Mouse (Mus musculus) macrophage (primary cell): ENCODE measurements around the gene Tbc1d2. TPM values are rescaled to one million over a fixed set of nuclear protein-coding genes. Genes with fewer than 3 reads are reported as not detected.
"Not testable (repeated sequence)": the region's sequence is repeated elsewhere in the genome, so short reads cannot be mapped to it uniquely, and the experiment has no call there.

Experiments
- H3K27ac ChIP-seq: fragments of 350-480 bp; formaldehyde crosslinking; 2 replicates; pipeline ENCODE4 v1.9.0; 2021
- H3K36me3 ChIP-seq: fragments of 350-480 bp; formaldehyde crosslinking; 2 replicates; pipeline ENCODE4 v1.9.0; 2021; ENCODE audit errors: inconsistent target
- H3K4me3 ChIP-seq: fragments of 350-480 bp; formaldehyde crosslinking; 2 replicates; pipeline ENCODE4 v1.9.0; 2021; ENCODE audit errors: inconsistent target
- H3K79me2 ChIP-seq: fragments of 350-480 bp; formaldehyde crosslinking; 2 replicates; pipeline ENCODE4 v1.9.0; 2021; ENCODE audit errors: inconsistent target
- WGBS: methylation state at CpG from one replicate; pipeline ENCODE4 v1.1.7; 2026; ENCODE audit warnings: inconsistent platforms; ENCODE audit not compliant: missing documents; 5-methylcytosine and 5-hydroxymethylcytosine counted together
- polyA plus RNA-seq: library from polyadenylated mRNA; stranded (reverse); fragments of 250-400 nt; gene quantifications from 3 replicates; pipeline ENCODE4 v1.2.4, GENCODE M21; 2018; ENCODE audit warnings: inconsistent platforms

The Tbc1d2 gene
- polyA plus RNA-seq, 1 experiment from 2014 or later = 8.8 TPM

- no peaks in the 10 kb centered on the region for H3K36me3 ChIP-seq
- peaks cover 46% of the 10 kb centered on the region for H3K79me2 ChIP-seq
- H3K27ac ChIP-seq = peak within 1 kb of the TSS; percentile 19; the same call in 1 of the 2 replicates
- H3K4me3 ChIP-seq = peak within 1 kb of the TSS; percentile 56
- WGBS = 0% methylated on average over 33 of the region's 66 CpGs
Observed at GRCm38 (mm10) chr4:46601844-46602423, 48.1 kb downstream of the Tbc1d2 start, which contains the start of gene Coro2a. TSS of gene Coro2a (minus strand) at chr4:46602202.

GRCm38 (mm10) chr4:46601258-46601843, 48.7 kb downstream of the Tbc1d2 start:
- Histone ChIP-seq H3K27ac (peak overlapping the region; percentile 19; the same call in 1 of the 2 replicates), H3K4me3 (peak overlapping the region; percentile 56)
- WGBS = under 1% methylated on average over 19 of the region's 52 CpGs

GRCm38 (mm10) chr4:46600473-46601257, 49.3 kb downstream of the Tbc1d2 start:
- Histone ChIP-seq H3K27ac (peak overlapping the region; percentile 19), H3K79me2 (peaks cover 59% of the 10 kb centered on the region), H3K36me3 (no peaks in the 10 kb centered on the region), H3K4me3 (peak overlapping the region; percentile 56)
- 17% methylated on average over 20 of the region's 20 CpGs for WGBS

More at GRCm38 (mm10) chr4:46601258-46601843, 48.7 kb downstream of the Tbc1d2 start:
- Histone ChIP-seq H3K36me3 (no peaks in the 10 kb centered on the region), H3K79me2 (peaks cover 52% of the 10 kb centered on the region)

GRCm38 (mm10) chr4:46599609-46600008, 50.4 kb downstream of the Tbc1d2 start:
- 51% methylated on average over 11 of the region's 12 CpGs for WGBS
- H3K79me2 ChIP-seq = peaks cover 69% of the 10 kb centered on the region
- not testable (repeated sequence) for H3K36me3 ChIP-seq, H3K4me3 ChIP-seq, H3K27ac ChIP-seq

GRCm38 (mm10) chr4:46598981-46599380, 51.0 kb downstream of the Tbc1d2 start:
- no peak overlapping the region for H3K4me3 ChIP-seq
- 65% methylated on average over 4 of the region's 6 CpGs for WGBS

GRCm38 (mm10) chr4:46598111-46598510, 51.9 kb downstream of the Tbc1d2 start:
- H3K4me3 ChIP-seq = no peak overlapping the region
- no peaks in the 10 kb centered on the region for H3K36me3 ChIP-seq
- H3K79me2 ChIP-seq = peaks cover 84% of the 10 kb centered on the region
- no peak overlapping the region for H3K27ac ChIP-seq
- WGBS = 40% methylated on average over 10 of the region's 10 CpGs

More at GRCm38 (mm10) chr4:46598981-46599380, 51.0 kb downstream of the Tbc1d2 start:
- no peak overlapping the region for H3K27ac ChIP-seq
- H3K36me3 ChIP-seq = no peaks in the 10 kb centered on the region
- peaks cover 76% of the 10 kb centered on the region for H3K79me2 ChIP-seq

- H3K79me2 ChIP-seq = peaks cover 91% of the 10 kb centered on the region
- H3K27ac ChIP-seq = no peak overlapping the region
- no peak overlapping the region for H3K4me3 ChIP-seq
- WGBS = 46% methylated on average over 11 of the region's 11 CpGs
- H3K36me3 ChIP-seq = no peaks in the 10 kb centered on the region
Observed at GRCm38 (mm10) chr4:46597286-46597961, 52.6 kb downstream of the Tbc1d2 start.

- H3K36me3 ChIP-seq = no peaks in the 10 kb centered on the region
- H3K4me3 ChIP-seq = no peak overlapping the region
- peaks cover 100% of the 10 kb centered on the region for H3K79me2 ChIP-seq
- H3K27ac ChIP-seq = no peak overlapping the region
- WGBS = 78% methylated on average over 6 of the region's 6 CpGs
Observed at GRCm38 (mm10) chr4:46596398-46596797, 53.6 kb downstream of the Tbc1d2 start.

GRCm38 (mm10) chr4:46594131-46594530, 55.9 kb downstream of the Tbc1d2 start:
- Histone ChIP-seq H3K27ac (no peak overlapping the region), H3K79me2 (peaks cover 100% of the 10 kb centered on the region), H3K4me3 (no peak overlapping the region), H3K36me3 (0 out of 2 replicates have a peak, but pooled peaks cover 4% of the 10 kb centered on the region)
- WGBS = 82% methylated on average over 5 of the region's 5 CpGs

- Histone ChIP-seq H3K27ac (no peak overlapping the region), H3K4me3 (no peak overlapping the region), H3K79me2 (peaks cover 100% of the 10 kb centered on the region), H3K36me3 (0 out of 2 replicates have a peak, but pooled peaks cover 6% of the 10 kb centered on the region)
- WGBS = 72% methylated on average over 2 of the region's 6 CpGs
Observed at GRCm38 (mm10) chr4:46593472-46593871, 56.5 kb downstream of the Tbc1d2 start.

- WGBS = 31% methylated on average over 9 of the region's 9 CpGs
- H3K4me3 ChIP-seq = no peak overlapping the region
- peak overlapping the region; percentile 66 for H3K27ac ChIP-seq
- H3K36me3 ChIP-seq = 0 out of 2 replicates have a peak, but pooled peaks cover 6% of the 10 kb centered on the region
- H3K79me2 ChIP-seq = peaks cover 100% of the 10 kb centered on the region
Observed at GRCm38 (mm10) chr4:46591833-46592520, 58.0 kb downstream of the Tbc1d2 start.

GRCm38 (mm10) chr4:46590810-46591209, 59.2 kb downstream of the Tbc1d2 start:
- Histone ChIP-seq H3K36me3 (0 out of 2 replicates have a peak, but pooled peaks cover 6% of the 10 kb centered on the region), H3K79me2 (peaks cover 100% of the 10 kb centered on the region), H3K4me3 (no peak overlapping the region), H3K27ac (peak overlapping the region; percentile 66; the same call in 1 of the 2 replicates)
- WGBS = 18% methylated on average over 4 of the region's 4 CpGs

GRCm38 (mm10) chr4:46589946-46590684, 59.9 kb downstream of the Tbc1d2 start:
- no peak overlapping the region for H3K4me3 ChIP-seq
- WGBS = 71% methylated on average over 5 of the region's 5 CpGs
- H3K27ac ChIP-seq = no peak overlapping the region; the same call in 1 of the 2 replicates

More at GRCm38 (mm10) chr4:46589946-46590684, 59.9 kb downstream of the Tbc1d2 start:
- 0 out of 2 replicates have a peak, but pooled peaks cover 6% of the 10 kb centered on the region for H3K36me3 ChIP-seq
- H3K79me2 ChIP-seq = peaks cover 100% of the 10 kb centered on the region
